Comparison of ENCODE assay signal across 8 mouse cellular contexts in genomic region chr10:76906434-76906833, GRCm38 (mm10). TPM values are rescaled to one million over a fixed set of nuclear protein-coding genes. Genes with fewer than 3 reads are reported as not detected.
DNase-seq lines count a peak whose midpoint lies in the region; ATAC-seq lines count a peak whose summit lies in the region.

No protein-coding gene starts in this region.

- H3K4me1 ChIP-seq in kidney, embryonic 16.5 days (ENCODE audit: insufficient read depth, low read length), result peaks cover 31% of the 10 kb centered on the region

- H3K36me3 ChIP-seq in kidney, embryonic 16.5 days (ENCODE audit: insufficient read depth, low read length), result no peaks in the 10 kb centered on the region

- H3K4me2 ChIP-seq in kidney, embryonic 16.5 days (replicated peaks; ENCODE audit: low read depth, low read length), result peak overlapping the region; percentile 51

- peak; percentile 73 for ATAC-seq in kidney, embryonic 16.5 days (ENCODE audit: low FRiP score, low TSS enrichment)

- no peaks in the 10 kb centered on the region for H3K9me3 ChIP-seq in kidney, embryonic 16.5 days (ENCODE audit: low read length)

- peak; percentile 17 for DNase-seq in adrenal gland, postnatal 14 days
- no peak for DNase-seq in adrenal gland, adult 18-20 months (ENCODE audit: low spot score in 2 of 2)
- peak; percentile 65 for DNase-seq in R1 (ENCODE audit: low read depth, low spot score)
- peak; percentile 30 to 66 for DNase-seq in lung, postnatal 4 days
- DNase-seq in cerebellum, adult 11 months, result no peak
- no peak for DNase-seq in layer of hippocampus, adult 9-11 months
- no peak for DNase-seq in cerebellum, adult 9-11 months

- H3K27me3 ChIP-seq in kidney, embryonic 16.5 days (ENCODE audit: insufficient read depth, low read length), result no peaks in the 10 kb centered on the region

- no peak overlapping the region; the same call in 1 of the 2 replicates for H3K9ac ChIP-seq in kidney, embryonic 16.5 days (replicated peaks; ENCODE audit: low read length)

- peak overlapping the region; percentile 15 for H3K4me3 ChIP-seq in kidney, embryonic 16.5 days (ENCODE audit: low read length)

- 14% methylated on average over 10 of the region's 10 CpGs for WGBS in kidney, embryonic 16.5 days

- 0 out of 2 replicates have a peak overlapping the region, but pooled peaks have one; percentile 22 for H3K27ac ChIP-seq in kidney, embryonic 16.5 days (ENCODE audit: low read length)

RNA-seq across cellular contexts. Expression of gene Pcbp3, which starts 55.3 kb away (rescaled TPM):
- total RNA-seq in adrenal gland, postnatal 14 days (2021), result 32.3 and 33.7 TPM in 2 replicates
- total RNA-seq in adrenal gland, adult 18-20 months (2021), result 10 to 100 TPM; 26.2 to 38.9 TPM
- 53.2 and 54.4 TPM in 2 replicates for polyA plus RNA-seq in kidney, embryonic 16.5 days (2015; fragmentation: Nextera tagmentation; extraction: Ambion mirVana)

Comparison
In these comparisons a context has a peak if more than half of its experiments do, and no peak if none do; other contexts are left out.
1. DNase-seq: peak in adrenal gland, postnatal 14 days (single experiment), R1 (single experiment) and lung, postnatal 4 days (2 of 2); none in adrenal gland, adult 18-20 months (0 of 2), cerebellum, adult 11 months (single experiment), layer of hippocampus, adult 9-11 months (single experiment) and cerebellum, adult 9-11 months (single experiment).